Mouse (Mus musculus) midbrain, embryonic 10.5 days (tissue): ENCODE data around the gene Lmna. TPM values are rescaled to one million over a fixed set of nuclear protein-coding genes. Genes with fewer than 3 reads are reported as not detected.

ENCODE experiments used
- DNase-seq: peaks from one replicate; pipeline ENCODE4 v3.0.0-alpha.2; 2017; ENCODE audit warnings: low spot score
- H3K27ac ChIP-seq: fragments of 300-500 bp; sonication (generic); replicated peaks from 2 replicates; pipeline ENCODE4 v1.5.1; 2016; ENCODE audit warnings: mild to moderate bottlenecking
- H3K27me3 ChIP-seq: fragments of 300-500 bp; sonication (generic); 2 replicates; pipeline ENCODE4 v1.6.1; 2016; ENCODE audit warnings: low read depth, mild to moderate bottlenecking; ENCODE audit not compliant: poor library complexity, severe bottlenecking
- H3K36me3 ChIP-seq: fragments of 300-500 bp; sonication (generic); 2 replicates; pipeline ENCODE4 v1.6.1; 2016; ENCODE audit warnings: mild to moderate bottlenecking, moderate library complexity
- H3K4me1 ChIP-seq: fragments of 300-500 bp; sonication (generic); 2 replicates; pipeline ENCODE4 v1.6.1; 2016
- H3K4me3 ChIP-seq: fragments of 300-500 bp; sonication (generic); 2 replicates; pipeline ENCODE4 v1.5.1; 2016; ENCODE audit warnings: mild to moderate bottlenecking, moderate library complexity
- H3K9me3 ChIP-seq: fragments of 300-500 bp; sonication (generic); replicated peaks from 2 replicates; pipeline ENCODE4 v1.6.1; 2016; ENCODE audit warnings: mild to moderate bottlenecking
- WGBS: fragments of 180-500 bp; shearing (Covaris S2); methylation state at CpG from one replicate; pipeline ENCODE4 v1.1.7; 2016; 5-methylcytosine and 5-hydroxymethylcytosine counted together
- polyA plus RNA-seq: library from polyadenylated mRNA; unstranded; fragments of >200 nt; fragmentation: Nextera tagmentation; extraction: Ambion mirVana; gene quantifications from 2 replicates; pipeline ENCODE4 v1.2.1, GENCODE M21; 2016

Gene Lmna
- polyA plus RNA-seq, 1 experiment from 2014 or later: 13.5 TPM

DNA sequence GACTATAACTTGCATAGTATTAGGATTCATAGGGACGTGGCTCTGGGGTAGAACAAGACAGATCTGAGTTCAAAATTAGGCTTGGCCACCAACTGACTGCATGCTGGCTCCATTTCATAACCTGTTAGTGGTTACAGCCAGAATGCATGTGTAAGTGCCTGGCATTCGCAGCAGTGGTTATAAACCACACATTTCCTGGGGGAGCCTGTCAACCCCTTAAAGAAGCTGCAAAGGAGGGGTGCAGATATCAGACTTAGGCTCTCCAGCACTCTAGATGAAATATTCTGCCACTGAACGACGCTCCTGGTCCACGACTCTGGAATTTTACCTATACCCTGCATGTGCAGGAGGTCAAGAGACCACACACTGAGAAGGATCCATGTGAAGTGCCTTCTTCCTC lies 57.5 kb downstream of the Lmna start:
- H3K4me1 ChIP-seq: peaks cover 34% of the 10 kb centered on the region
- no peaks in the 10 kb centered on the region for H3K9me3 ChIP-seq
- no peak overlapping the region for H3K27ac ChIP-seq
- no peak overlapping the region for H3K4me3 ChIP-seq
- peaks cover 76% of the 10 kb centered on the region for H3K27me3 ChIP-seq
- DNase-seq: no peak
- H3K36me3 ChIP-seq: peaks cover 4% of the 10 kb centered on the region; the same call in 1 of the 2 replicates
- 84% methylated on average over 5 of the region's 5 CpGs for WGBS

DNA sequence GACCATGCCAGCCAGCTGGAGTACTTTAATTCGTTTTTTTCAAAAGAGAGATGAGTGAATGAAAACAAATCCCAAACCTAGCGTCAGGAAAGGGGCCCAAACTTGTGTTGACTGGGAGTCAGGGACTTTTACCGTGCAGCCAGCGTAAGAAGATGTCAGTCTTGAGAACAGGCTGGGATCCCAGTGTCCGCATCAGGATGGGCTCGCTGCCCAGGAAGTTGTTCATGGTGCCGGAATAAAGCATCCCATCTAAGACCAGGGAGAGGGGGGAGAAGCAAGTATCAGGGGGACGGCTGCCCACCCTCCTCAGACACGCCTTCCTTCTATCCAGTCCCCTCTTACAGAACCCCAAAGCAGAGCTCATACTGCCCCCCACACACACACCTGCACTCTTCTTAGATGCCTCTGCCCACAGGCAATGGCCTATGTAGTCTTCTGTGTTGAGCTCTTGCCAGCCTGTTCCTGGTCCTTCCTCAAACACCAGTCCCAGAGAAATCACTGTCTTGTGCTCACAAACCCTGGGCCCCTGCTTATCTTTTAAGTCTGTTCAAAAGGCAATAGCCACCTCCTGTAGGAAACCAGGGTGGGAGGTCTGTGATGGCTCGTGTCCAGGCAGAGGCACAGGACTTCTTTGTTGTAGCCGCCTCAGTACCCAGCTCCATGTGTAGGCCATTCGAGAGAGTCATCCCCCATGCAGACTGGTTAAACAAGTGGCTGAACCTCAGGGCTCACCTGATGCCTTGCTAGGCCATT lies 59.2 kb downstream of the Lmna start:
- H3K4me3 ChIP-seq: no peak overlapping the region
- H3K4me1 ChIP-seq: peaks cover 28% of the 10 kb centered on the region
- H3K27me3 ChIP-seq: peaks cover 67% of the 10 kb centered on the region
- H3K36me3 ChIP-seq: peaks cover 4% of the 10 kb centered on the region; the same call in 1 of the 2 replicates
- DNase-seq: no peak
- 0 out of 2 replicates have a peak overlapping the region, but pooled peaks have one; percentile 84 for H3K27ac ChIP-seq
- 82% methylated on average over 12 of the region's 12 CpGs for WGBS
- H3K9me3 ChIP-seq: no peaks in the 10 kb centered on the region

DNA sequence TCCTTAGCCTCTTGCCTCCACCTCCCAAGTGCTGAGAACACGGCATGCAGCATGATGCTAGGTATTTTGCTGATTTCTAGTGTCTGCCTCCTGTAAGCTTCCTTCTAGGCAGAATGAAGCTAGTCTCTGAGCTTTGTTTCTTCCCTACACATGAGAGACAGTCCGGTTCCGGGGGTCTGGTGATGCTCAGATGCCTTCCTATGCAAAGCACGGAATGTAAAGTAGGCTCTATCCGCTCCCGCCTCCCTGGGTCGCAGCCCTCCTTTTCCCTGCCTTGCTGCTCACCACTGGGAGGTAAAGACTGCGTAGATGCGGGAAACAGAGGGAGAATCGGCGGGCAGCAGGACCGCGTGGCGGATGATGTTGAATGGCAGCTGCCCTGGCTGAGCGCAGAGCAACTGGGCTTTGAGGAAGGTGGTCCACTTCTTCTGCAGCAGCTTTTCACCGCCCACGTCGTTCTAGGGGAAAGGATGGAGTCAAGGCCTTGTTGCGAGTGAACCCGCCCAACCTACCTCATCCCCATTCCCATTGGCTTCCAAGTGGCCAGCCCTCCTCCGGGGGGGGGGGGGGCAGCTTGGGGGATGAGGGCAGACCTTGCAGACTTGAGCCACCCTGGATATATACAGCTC lies 60.2 kb downstream of the Lmna start:
- Histone ChIP-seq H3K27ac (peak overlapping the region; percentile 84), H3K36me3 (peaks cover 4% of the 10 kb centered on the region; the same call in 1 of the 2 replicates), H3K4me3 (peak overlapping the region; percentile 50), H3K27me3 (peaks cover 57% of the 10 kb centered on the region), H3K9me3 (no peaks in the 10 kb centered on the region), H3K4me1 (peaks cover 21% of the 10 kb centered on the region)
- WGBS: 4% methylated on average over 21 of the region's 21 CpGs
- DNase-seq: peak; percentile 72

DNA sequence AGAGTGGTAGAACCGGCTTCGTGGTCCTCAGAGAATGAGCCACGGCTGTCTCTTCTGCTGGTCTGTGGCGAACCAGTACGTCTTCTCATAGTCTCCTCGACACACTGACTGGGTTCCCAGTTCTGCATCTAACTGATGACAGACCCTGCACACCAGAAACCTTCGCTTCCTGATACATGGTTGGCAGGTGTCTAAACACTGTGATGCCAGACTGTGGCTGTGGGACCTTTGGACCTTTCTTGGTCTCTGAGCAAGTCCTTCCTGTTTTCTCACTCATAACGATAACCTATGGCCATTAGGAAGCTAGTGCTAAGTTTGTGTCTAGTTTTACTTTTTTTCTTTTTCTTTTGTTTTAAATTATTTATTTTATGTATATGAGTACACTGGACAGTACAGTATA lies 61.3 kb downstream of the Lmna start:
- 92% methylated on average over 8 of the region's 8 CpGs for whole genome bisulfite sequencing
- no peak for DNase-seq
- H3K9me3 ChIP-seq: no peaks in the 10 kb centered on the region

DNA sequence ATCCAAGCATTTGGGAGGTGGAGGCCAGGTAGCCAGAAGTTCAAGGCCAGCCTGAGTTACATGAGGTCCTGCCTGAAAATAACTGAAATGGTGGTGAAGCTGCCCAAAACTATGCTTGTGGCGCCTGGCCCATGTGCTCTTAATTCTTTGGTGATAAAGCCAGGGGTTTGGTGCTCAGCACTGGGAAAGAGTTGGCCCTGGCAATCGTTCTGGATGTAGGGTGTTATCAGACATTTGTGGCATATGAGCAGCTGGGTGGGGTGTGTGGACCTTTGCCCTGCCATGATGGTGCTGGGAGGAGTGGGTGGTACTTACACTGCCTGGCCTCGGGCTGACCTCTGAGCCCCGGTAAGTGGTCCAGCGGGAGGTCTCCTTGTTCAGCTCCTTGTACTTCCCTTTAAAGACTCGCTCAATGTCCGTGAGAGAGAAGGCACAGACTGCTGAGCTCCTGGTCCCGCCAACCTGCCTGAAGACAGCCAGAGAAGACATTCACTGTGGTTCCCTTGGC lies 62.0 kb downstream of the Lmna start:
- peaks cover 4% of the 10 kb centered on the region; the same call in 1 of the 2 replicates for H3K36me3 ChIP-seq
- no peak overlapping the region for H3K4me3 ChIP-seq
- H3K27ac ChIP-seq: no peak overlapping the region; the same call in 1 of the 2 replicates
- DNase-seq: no peak
- H3K4me1 ChIP-seq: peaks cover 21% of the 10 kb centered on the region
- H3K9me3 ChIP-seq: no peaks in the 10 kb centered on the region
- WGBS: 73% methylated on average over 8 of the region's 8 CpGs
- H3K27me3 ChIP-seq: peaks cover 51% of the 10 kb centered on the region

More for the DNA sequence above, 61.3 kb downstream of the Lmna start:
- peaks cover 4% of the 10 kb centered on the region; the same call in 1 of the 2 replicates for H3K36me3 ChIP-seq
- H3K27ac ChIP-seq: no peak overlapping the region; the same call in 1 of the 2 replicates
- no peak overlapping the region for H3K4me3 ChIP-seq
- peaks cover 56% of the 10 kb centered on the region for H3K27me3 ChIP-seq
- H3K4me1 ChIP-seq: peaks cover 21% of the 10 kb centered on the region

DNA sequence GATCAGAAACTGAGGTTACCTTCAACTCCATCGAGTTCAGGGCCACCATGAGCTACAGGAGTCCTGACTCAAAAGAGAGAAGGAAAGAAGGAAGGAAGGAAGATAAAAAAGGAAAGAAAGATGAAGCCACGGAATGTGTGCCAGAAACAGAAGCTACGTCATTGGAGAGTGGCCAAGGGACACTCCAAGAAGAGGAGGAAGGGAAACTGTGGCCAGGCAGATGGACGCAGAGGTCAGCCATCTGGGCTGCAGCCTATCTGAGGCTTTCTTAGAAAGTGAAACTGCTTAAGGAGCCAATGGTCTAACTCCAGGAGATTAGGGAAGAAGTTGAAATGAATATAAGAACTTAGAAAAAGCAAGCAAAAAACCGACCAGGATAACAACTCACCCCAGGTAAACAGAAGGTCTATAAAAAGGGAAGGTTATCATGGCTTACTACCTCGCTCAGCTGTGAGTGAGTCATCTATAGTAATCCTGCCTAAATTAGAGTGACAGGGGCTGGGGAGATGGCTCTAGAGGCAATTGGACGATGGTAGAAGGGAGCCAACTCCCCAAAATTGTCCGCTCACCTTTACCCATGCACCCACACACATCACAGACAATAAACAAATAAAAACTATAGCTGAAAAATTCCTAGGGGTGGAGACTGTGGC lies 63.2 kb downstream of the Lmna start:
- H3K4me3 ChIP-seq: no peak overlapping the region
- 83% methylated on average over 8 of the region's 8 CpGs for WGBS

GRCm38 (mm10) chr3:88442888-88443287 lies 66.9 kb downstream of the Lmna start:
- DNase-seq: no peak
- 81% methylated on average over 7 of the region's 7 CpGs for WGBS
- Histone ChIP-seq H3K4me3 (no peak overlapping the region), H3K4me1 (peaks cover 28% of the 10 kb centered on the region), H3K9me3 (no peaks in the 10 kb centered on the region), H3K27me3 (peaks cover 36% of the 10 kb centered on the region), H3K27ac (no peak overlapping the region), H3K36me3 (peaks cover 8% of the 10 kb centered on the region)

More for the DNA sequence above, 63.2 kb downstream of the Lmna start:
- H3K36me3 ChIP-seq: peaks cover 4% of the 10 kb centered on the region; the same call in 1 of the 2 replicates
- no peak for DNase-seq
- no peaks in the 10 kb centered on the region for H3K9me3 ChIP-seq
- H3K4me1 ChIP-seq: peaks cover 21% of the 10 kb centered on the region
- H3K27ac ChIP-seq: no peak overlapping the region
- peaks cover 49% of the 10 kb centered on the region for H3K27me3 ChIP-seq

DNA sequence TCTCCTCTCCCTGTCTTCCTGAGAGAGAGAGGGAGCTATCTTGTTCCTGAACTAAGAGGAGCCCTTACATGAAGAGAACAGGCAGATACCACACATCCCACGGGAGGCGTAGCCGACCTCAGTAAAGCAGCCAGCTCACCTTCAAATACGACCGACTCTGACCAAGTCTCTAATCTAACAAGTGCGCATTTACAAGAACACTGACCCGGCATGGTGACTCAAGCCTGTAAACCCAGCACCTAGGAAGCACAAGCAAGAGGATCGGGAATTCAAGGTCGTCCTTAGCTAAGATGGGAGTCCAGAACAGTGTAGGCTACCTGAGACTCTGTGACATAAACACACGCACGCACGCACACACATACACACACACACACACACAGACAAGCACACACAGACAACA lies 67.3 kb downstream of the Lmna start:
- Histone ChIP-seq H3K4me1 (peaks cover 29% of the 10 kb centered on the region), H3K27ac (no peak overlapping the region), H3K27me3 (peaks cover 35% of the 10 kb centered on the region), H3K36me3 (peaks cover 6% of the 10 kb centered on the region), H3K9me3 (no peaks in the 10 kb centered on the region), H3K4me3 (no peak overlapping the region)
- no peak for DNase-seq
- WGBS: 86% methylated on average over 12 of the region's 12 CpGs

- Histone ChIP-seq H3K36me3 (peaks cover 5% of the 10 kb centered on the region), H3K27ac (peak overlapping the region; percentile 58; the same call in 1 of the 2 replicates), H3K4me1 (peaks cover 42% of the 10 kb centered on the region), H3K27me3 (peaks cover 34% of the 10 kb centered on the region), H3K9me3 (no peaks in the 10 kb centered on the region), H3K4me3 (peak overlapping the region; percentile 33)
- DNase-seq: peak; percentile 50
- WGBS: 29% methylated on average over 27 of the region's 27 CpGs
These were observed 69.0 kb downstream of the Lmna start for GRCm38 (mm10) chr3:88440500-88441381.

- peaks cover 5% of the 10 kb centered on the region for H3K36me3 ChIP-seq
- H3K9me3 ChIP-seq: no peaks in the 10 kb centered on the region
- WGBS: 57% methylated on average over 4 of the region's 4 CpGs
- DNase-seq: no peak
- no peak overlapping the region for H3K27ac ChIP-seq
- peaks cover 34% of the 10 kb centered on the region for H3K27me3 ChIP-seq
- peaks cover 42% of the 10 kb centered on the region for H3K4me1 ChIP-seq
- H3K4me3 ChIP-seq: no peak overlapping the region
These were observed 70.2 kb downstream of the Lmna start for GRCm38 (mm10) chr3:88439582-88439981.

- peaks cover 5% of the 10 kb centered on the region for H3K36me3 ChIP-seq
- H3K4me3 ChIP-seq: peak overlapping the region; percentile 50
- H3K9me3 ChIP-seq: no peaks in the 10 kb centered on the region
- peaks cover 34% of the 10 kb centered on the region for H3K27me3 ChIP-seq
- 85% methylated on average over 10 of the region's 10 CpGs for WGBS
- H3K27ac ChIP-seq: peak overlapping the region; percentile 76
- H3K4me1 ChIP-seq: peaks cover 42% of the 10 kb centered on the region
- no peak for DNase-seq
These were observed 72.3 kb downstream of the Lmna start for GRCm38 (mm10) chr3:88437454-88437853.
